Mouse (Mus musculus) heart, adult 8-10 months (tissue): ENCODE data around the gene Slc15a3. TPM values are rescaled to one million over a fixed set of nuclear protein-coding genes. Genes with fewer than 3 reads are reported as not detected.

Experiments used
- DNase-seq: peaks from one replicate; pipeline ENCODE4 v3.0.0; 2022; ENCODE audit warnings: low spot score
- total RNA-seq, 4 experiments: library from RNA; stranded (reverse); gene quantifications; 2 replicates each; pipeline ENCODE4 v1.2.4; 2022

Slc15a3 gene
- 1 to 10 TPM; 1.7 to 2.7 (median 2.1) TPM for total RNA-seq

- DNase-seq: no peak
These were observed at the start of gene Slc15a3 for GRCm38 (mm10) chr19:10839010-10839892. Slc15a3 (plus strand) TSS chr19:10839727.

DNA sequence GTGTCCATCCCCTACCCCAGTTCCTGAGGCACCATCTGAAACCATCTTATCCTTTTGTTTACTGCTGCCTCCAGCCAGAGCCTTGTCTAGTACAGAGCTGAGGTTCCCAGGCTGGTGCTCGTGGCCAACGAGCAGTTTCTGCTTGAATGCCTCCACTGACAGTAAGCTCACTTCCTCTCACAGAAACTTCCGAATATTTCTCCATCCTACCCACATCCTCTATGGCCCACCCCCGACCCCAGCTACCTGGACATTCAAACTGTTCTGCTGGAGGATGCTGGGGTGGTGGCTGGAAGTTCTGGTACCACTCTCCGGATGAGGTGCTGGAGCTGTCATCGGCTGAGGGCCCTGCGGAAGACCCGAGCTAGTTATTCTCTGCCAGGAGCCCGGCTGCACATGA, 49.2 kb upstream of the Slc15a3 start:
- DNase-seq: no peak

DNA sequence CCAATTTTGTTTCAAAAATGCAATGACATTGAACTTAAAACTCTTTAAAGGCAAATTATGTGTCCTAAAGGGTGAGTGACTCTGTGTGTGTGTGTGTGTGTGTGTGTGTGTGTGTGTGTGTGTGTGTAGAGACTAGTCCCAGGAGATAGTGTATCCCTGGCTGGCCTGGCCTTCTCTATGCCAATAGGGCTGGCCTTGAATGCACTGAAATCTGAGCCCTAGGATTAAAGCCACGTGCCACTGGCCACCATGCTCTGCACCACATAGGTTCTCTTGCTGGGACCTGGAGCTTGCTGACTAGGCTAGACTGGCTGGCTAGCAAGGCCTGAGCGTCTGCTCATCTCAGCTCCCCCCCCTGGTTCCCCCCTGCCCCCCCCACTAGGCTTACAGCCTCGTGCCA, 46.5 kb upstream of the Slc15a3 start:
- DNase-seq: no peak

- no peak for DNase-seq
These were observed 44.6 kb upstream of the Slc15a3 start for GRCm38 (mm10) chr19:10794916-10795315.

GRCm38 (mm10) chr19:10798576-10798975, 41.0 kb upstream of the Slc15a3 start:
- DNase-seq: no peak

DNA sequence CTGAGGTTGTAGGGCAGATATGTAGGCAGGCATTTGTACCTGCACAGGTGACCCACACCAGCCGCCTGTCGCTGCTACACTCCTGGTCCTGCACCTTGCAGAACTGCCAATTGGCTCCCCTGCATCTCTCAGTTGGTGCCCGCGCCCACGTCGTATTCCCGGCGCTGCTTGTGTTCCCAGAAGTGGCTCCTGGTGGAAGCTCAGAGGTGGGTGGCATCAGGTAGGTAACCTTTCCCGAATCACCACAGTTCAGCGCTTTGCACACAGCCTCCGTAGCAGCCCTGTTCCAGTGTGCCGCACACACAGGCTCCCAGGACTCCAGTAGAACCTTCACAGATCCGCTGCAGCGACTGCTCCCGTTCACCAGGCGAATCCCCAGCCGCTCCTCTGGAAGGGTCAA, 40.4 kb upstream of the Slc15a3 start:
- no peak for DNase-seq

GRCm38 (mm10) chr19:10801070-10801469, 38.5 kb upstream of the Slc15a3 start:
- DNase-seq: no peak

DNA sequence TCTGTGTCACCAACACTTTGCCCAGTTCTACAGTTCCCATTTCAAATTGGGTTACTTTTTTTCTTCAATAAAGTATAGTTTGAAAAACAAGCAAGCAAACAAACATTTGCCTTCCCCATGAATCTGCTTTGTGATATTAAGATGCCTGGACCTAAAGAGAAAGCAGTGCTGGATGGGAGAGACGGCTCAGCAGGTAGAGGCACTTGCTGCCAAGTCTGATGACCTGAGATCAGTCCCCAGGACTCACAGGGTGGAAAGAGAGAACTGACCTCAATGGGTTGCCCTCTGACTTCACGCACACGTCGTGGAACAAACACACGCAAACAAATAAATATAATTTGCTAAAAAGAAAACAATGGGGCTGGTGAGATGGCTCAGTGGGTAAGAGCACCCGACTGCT, 37.6 kb upstream of the Slc15a3 start:
- no peak for DNase-seq

DNA sequence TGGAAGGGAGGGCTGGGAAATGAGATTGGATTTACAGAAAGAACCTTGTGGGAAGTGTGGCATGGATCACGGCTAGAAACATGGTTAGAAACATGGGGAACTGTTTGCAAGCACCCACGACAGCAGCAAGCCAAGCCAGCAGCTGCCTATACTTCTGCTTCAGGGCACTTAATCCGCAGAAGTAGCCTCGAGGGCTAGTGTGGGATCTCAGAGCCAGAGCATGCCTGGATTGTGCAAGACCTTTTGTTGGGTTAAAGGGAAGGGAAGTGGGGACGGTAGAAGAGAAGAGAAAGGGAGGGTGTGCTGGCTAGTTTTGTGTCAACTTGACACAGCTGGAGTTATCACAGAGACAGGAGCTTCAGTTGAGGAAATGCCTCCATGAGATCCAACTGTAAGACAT, 35.8 kb upstream of the Slc15a3 start:
- DNase-seq: no peak

DNA sequence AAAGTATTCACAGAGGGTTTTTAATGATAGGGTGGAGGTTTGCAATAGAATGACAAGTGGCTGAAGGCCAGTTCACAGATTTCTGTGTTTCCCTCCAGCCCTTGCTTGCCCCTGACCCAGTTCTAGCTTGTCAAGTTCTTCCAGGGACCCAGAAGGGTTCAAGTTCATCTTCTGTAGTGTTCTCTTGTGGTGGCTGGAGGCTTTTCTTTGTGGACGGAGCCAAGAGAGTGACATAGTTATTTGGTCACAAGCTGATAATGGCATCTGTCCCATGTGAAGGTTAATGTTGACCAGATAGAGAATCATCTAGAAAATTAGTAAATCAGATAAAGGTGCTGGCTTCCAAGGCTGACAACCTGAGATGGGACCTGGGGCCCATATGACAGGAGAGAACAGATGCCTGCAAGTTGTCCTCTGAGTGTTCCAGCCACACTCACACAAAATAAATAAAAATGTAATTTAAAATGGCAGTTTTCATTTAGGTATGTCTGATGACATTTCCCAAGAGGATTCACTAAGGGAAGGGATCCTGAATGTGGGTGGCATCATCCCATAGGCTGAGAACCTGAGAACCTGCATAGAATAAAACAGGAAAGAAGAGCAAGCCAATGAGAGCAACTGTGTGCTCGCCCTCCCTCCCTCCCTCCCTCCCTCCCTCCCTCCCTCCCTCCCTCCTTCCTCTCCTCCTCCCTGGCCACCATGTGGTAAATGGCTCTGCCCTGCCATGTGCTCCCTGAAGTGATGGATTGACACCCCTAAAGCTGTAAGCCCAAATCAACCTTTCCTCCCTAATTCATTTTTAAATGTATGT, 34.5 kb upstream of the Slc15a3 start:
- no peak for DNase-seq

GRCm38 (mm10) chr19:10805661-10806285, 33.8 kb upstream of the Slc15a3 start:
- no peak for DNase-seq

DNA sequence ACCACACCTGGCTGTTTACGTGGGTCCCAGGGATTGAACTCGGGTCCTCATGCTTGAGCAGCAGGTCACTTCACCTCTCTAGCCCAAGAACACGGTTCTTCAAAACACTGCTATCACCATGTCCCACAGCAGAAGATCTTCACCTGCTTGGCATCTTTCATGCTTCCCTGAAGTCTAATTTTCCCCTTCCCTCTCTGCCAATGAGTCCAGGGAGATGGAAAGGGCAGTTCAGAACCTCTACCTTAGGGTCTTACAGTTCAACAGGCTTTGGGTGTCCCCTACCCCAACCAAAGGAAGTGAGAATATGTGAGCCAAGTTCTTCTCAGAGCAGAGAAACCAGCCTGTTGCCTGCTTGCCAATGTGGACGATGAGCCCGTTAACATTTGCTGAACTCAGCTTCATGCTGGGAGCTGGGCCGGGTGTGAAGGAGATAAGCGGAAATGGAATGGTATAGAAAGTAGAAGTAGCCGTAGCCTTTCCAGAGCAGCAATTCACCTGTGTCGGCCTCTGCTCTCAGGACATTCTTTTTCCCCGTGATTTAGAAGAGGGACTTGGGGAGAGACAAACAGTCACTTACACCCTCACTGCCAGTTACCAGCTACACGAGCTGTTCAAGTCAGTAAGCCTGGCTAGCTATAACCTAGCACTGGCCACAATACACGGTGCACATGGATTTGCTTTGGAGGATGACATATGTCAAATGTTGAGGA, 30.8 kb upstream of the Slc15a3 start:
- no peak for DNase-seq

- no peak for DNase-seq
These were observed 29.9 kb upstream of the Slc15a3 start for GRCm38 (mm10) chr19:10809428-10810175.

DNA sequence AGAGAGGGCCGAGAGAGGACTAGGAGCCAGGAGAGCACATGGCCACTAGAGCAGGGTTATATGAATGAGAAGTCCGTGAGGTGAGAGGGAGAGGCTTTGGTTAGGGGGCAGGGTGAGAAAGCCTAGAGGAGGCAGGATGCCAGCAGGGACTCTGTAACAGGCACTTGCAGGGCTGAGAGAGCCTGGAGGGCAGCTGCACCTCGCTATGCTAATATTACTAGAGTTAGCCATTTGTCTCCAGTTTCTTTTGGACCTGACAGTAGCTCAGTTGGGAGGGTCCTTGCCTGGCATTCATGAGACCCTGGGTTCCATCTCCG, 29.4 kb upstream of the Slc15a3 start:
- no peak for DNase-seq

GRCm38 (mm10) chr19:10811471-10811870, 28.1 kb upstream of the Slc15a3 start:
- DNase-seq: no peak

- DNase-seq: no peak
These were observed 26.5 kb upstream of the Slc15a3 start for GRCm38 (mm10) chr19:10813039-10813438.

DNA sequence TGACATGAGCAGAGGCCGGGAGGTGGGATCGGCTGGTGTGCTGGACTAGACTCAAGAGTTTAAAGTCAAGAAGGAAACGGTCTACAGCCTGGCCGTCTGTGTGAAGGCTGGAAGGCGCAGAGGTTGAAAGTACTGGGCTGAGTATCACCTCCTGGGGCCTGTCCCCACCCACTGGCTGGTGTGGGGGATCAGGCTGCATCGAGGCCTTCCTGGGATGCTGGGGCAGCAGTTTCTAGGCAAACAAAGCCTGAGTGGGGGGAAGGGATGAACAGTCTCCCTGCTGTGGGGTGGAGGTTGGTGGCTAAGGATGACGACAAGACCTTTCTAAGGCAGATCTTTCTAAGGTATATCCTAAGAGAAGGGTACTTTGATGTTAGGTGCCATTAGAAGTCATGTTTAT, 25.6 kb upstream of the Slc15a3 start:
- no peak for DNase-seq

- no peak for DNase-seq
These were observed 23.7 kb upstream of the Slc15a3 start for GRCm38 (mm10) chr19:10815871-10816270.

DNA sequence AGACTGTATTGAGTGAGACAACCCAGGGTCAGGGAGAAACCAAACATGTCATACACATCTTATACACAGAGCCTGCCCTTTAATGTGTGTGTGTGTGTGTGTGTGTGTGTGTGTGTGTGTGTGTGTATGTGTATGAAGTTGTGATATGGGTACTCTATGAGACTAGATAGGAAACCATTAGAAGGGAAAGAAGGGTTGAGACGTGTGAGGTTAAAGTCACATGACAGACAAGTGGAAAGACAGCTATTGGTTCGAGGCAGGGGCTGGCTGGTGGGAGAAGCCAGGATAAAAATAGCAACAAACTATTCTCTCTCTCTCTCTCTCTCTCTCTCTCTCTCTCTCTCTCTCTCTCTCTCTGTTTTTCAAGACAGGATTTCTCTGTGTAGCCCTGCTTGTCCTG, 23.1 kb upstream of the Slc15a3 start:
- no peak for DNase-seq

GRCm38 (mm10) chr19:10818217-10818946, 21.1 kb upstream of the Slc15a3 start:
- no peak for DNase-seq
